9 mouse cellular contexts compared by ENCODE assay signal in the genomic region with DNA sequence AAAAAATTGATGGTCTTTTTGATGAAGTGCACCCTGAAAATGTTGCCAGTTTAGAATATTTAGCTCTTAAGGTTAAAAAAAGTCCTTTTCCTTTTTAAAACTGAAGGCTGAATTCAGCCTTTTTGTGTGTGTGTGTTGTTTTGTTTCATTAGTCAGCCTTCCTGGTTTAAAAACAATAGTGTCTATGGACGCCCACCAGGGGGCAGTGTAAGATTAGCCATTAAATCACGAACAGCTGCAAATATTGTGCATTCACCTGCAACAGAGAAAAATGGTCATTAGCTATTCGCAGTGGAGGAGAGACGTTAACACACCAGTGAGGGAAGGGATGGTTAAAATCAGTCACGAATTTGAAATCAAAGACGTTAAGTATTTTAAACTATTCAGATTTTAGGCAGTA. TPM values are rescaled to one million over a fixed set of nuclear protein-coding genes. Genes with fewer than 3 reads are reported as not detected.
DNase-seq lines count a peak whose midpoint lies in the region; ATAC-seq and TF ChIP-seq lines count a peak whose summit lies in the region.
"Had no signal": no experiment of that assay in that cellular context is flagged by ENCODE, and none has a peak within 500 bp of the region (broad histone marks: within the 10 kb centered on the region; RNA-seq: fewer than 3 reads in every experiment).

No protein-coding gene starts in this region.

- H3K36me3 ChIP-seq in kidney, embryonic 14.5 days (ENCODE audit: control insufficient read depth, insufficient read depth, low read length): peaks cover 4% of the 10 kb centered on the region; the same call in 1 of the 2 replicates
- H3K36me3 ChIP-seq in hindbrain, postnatal 0 days (ENCODE audit: insufficient read depth, low read length): no peaks in the 10 kb centered on the region
- H3K36me3 ChIP-seq in liver, adult 2 months (ENCODE audit: control insufficient read depth, insufficient read depth, low read length): no peaks in the 10 kb centered on the region
- H3K36me3 ChIP-seq: embryonic facial prominence, embryonic 15.5 days had no signal

- no peaks in the 10 kb centered on the region for H3K27me3 ChIP-seq in kidney, embryonic 14.5 days (ENCODE audit: control insufficient read depth, insufficient read depth, low read length)
- no peaks in the 10 kb centered on the region for H3K27me3 ChIP-seq in hindbrain, postnatal 0 days (ENCODE audit: insufficient read depth, low read length)
- no peaks in the 10 kb centered on the region for H3K27me3 ChIP-seq in liver, adult 2 months (ENCODE audit: control insufficient read depth, insufficient read depth, low read length)
- H3K27me3 ChIP-seq: embryonic facial prominence, embryonic 15.5 days had no signal

- H3K27ac ChIP-seq in kidney, embryonic 14.5 days (ENCODE audit: low read depth, low read length): no peak overlapping the region
- no peak overlapping the region for H3K27ac ChIP-seq in hindbrain, postnatal 0 days
- H3K27ac ChIP-seq in liver, adult 2 months (replicated peaks; ENCODE audit: insufficient read depth, low read depth, low read length): no peak overlapping the region
- H3K27ac ChIP-seq: embryonic facial prominence, embryonic 15.5 days had no signal

- no peaks in the 10 kb centered on the region for H3K4me1 ChIP-seq in kidney, embryonic 14.5 days (ENCODE audit: control insufficient read depth, insufficient read depth, low read length)
- H3K4me1 ChIP-seq in hindbrain, postnatal 0 days (ENCODE audit: insufficient read depth, low read length): no peaks in the 10 kb centered on the region
- no peaks in the 10 kb centered on the region; the same call in 1 of the 2 replicates for H3K4me1 ChIP-seq in liver, adult 2 months (ENCODE audit: control insufficient read depth, insufficient read depth, low read length)
- H3K4me1 ChIP-seq: embryonic facial prominence, embryonic 15.5 days had no signal

- ATAC-seq in kidney, embryonic 14.5 days (ENCODE audit: low FRiP score, low TSS enrichment): no peak
- ATAC-seq in hindbrain, postnatal 0 days: no peak

- no peak overlapping the region for H3K4me2 ChIP-seq in kidney, embryonic 14.5 days (replicated peaks; ENCODE audit: low read depth, low read length)
- no peak overlapping the region for H3K4me2 ChIP-seq in hindbrain, postnatal 0 days (ENCODE audit: low read depth, low read length)
- H3K4me2 ChIP-seq: embryonic facial prominence, embryonic 15.5 days had no signal

- H3K4me3 ChIP-seq in kidney, embryonic 14.5 days (ENCODE audit: low read length): no peak overlapping the region
- no peak overlapping the region for H3K4me3 ChIP-seq in hindbrain, postnatal 0 days (ENCODE audit: low read length)
- no peak overlapping the region for H3K4me3 ChIP-seq in liver, adult 2 months (ENCODE audit: insufficient read depth, low read depth, low read length)
- H3K4me3 ChIP-seq: embryonic facial prominence, embryonic 15.5 days had no signal

- peak; percentile 68 for DNase-seq in kidney, adult 18-20 months
- peak; percentile 51 for DNase-seq in R1 (ENCODE audit: low read depth, low spot score)
- peak; percentile 72 to 83 for DNase-seq in cerebellum, postnatal 25 days
- peak; percentile 83 for DNase-seq in hindbrain, postnatal 0 days (ENCODE audit: low spot score)
- DNase-seq in liver, adult 2 months (ENCODE audit: extremely low read depth, low read depth, low spot score): peak; percentile 29
- DNase-seq in retina, postnatal 7 days (ENCODE audit: low read depth, low spot score): peak; percentile 53
- DNase-seq in yolk sac, embryonic 10.5 days (ENCODE audit: low spot score): peak; percentile 10

- H3K9me3 ChIP-seq in kidney, embryonic 14.5 days (ENCODE audit: control insufficient read depth, low read length): no peaks in the 10 kb centered on the region
- H3K9me3 ChIP-seq in hindbrain, postnatal 0 days (ENCODE audit: low read length): no peaks in the 10 kb centered on the region
- H3K9me3 ChIP-seq: embryonic facial prominence, embryonic 15.5 days had no signal

- peak; percentile 70 for TF ChIP-seq CTCF in hindbrain, postnatal 0 days (IDR thresholded peaks at IDR 0.05; ENCODE audit: low read depth)
- TF ChIP-seq CTCF in liver, adult 2 months (IDR thresholded peaks at IDR 0.05; ENCODE audit: low read depth, low read length): peak; percentile 37

- H3K79me2 ChIP-seq in liver, adult 2 months (ENCODE audit: control insufficient read depth, insufficient read depth, low read length): no peaks in the 10 kb centered on the region; the same call in 1 of the 2 replicates

- WGBS in kidney, embryonic 14.5 days: 35% methylated on average over 6 of the region's 6 CpGs
- WGBS in hindbrain, postnatal 0 days: 23% methylated on average over 6 of the region's 6 CpGs
- WGBS in liver, adult 2 months: 29% methylated on average over 6 of the region's 6 CpGs

- no peak for TF ChIP-seq POLR2A in liver, adult 2 months (IDR thresholded peaks at IDR 0.05; ENCODE audit: extremely low read depth, insufficient read depth, low read length)

- no peak overlapping the region for H3K9ac ChIP-seq in kidney, embryonic 14.5 days (ENCODE audit: low read depth, low read length)
- no peak overlapping the region for H3K9ac ChIP-seq in hindbrain, postnatal 0 days (replicated peaks; ENCODE audit: low read length)
- no peak overlapping the region for H3K9ac ChIP-seq in liver, adult 2 months (ENCODE audit: low read depth, low read length)
- H3K9ac ChIP-seq: embryonic facial prominence, embryonic 15.5 days had no signal

RNA-seq across cellular contexts. Expression of a gene that starts 3.9 kb away (rescaled TPM):
- polyA plus RNA-seq in kidney, embryonic 14.5 days (2014; fragmentation: Nextera tagmentation; extraction: Ambion mirVana): 33.6 and 44.2 TPM in 2 replicates
- total RNA-seq in hindbrain, postnatal 0 days (2014; rRNA removed): 15.0 and 15.7 TPM in 2 replicates
- polyA plus RNA-seq in hindbrain, postnatal 0 days (2015; fragmentation: Nextera tagmentation; extraction: Ambion mirVana): 19.5 and 20.7 TPM in 2 replicates
- total RNA-seq in liver, adult 2 months (2014; rRNA removed): 4.7 and 5.6 TPM in 2 replicates
- 2.8 and 3.3 TPM in 2 replicates for polyA plus RNA-seq in liver, adult 2 months (2012; rRNA removed)

Comparison
In these comparisons a context has a peak if more than half of its experiments do, and no peak if none do; other contexts are left out.
1. DNase-seq: peak in every context shown above with its lines; median percentile 83 in hindbrain, postnatal 0 days; 78 in cerebellum, postnatal 25 days; 68 in kidney, adult 18-20 months; 53 in retina, postnatal 7 days; 51 in R1; 29 in liver, adult 2 months; 10 in yolk sac, embryonic 10.5 days.